Mouse (Mus musculus) small intestine, adult 2 months (tissue): ENCODE measurements around the gene Btbd8.

Source experiments
- CTCF ChIP-seq: fragments of 200-500 bp; IDR thresholded peaks from 2 replicates; pipeline ENCODE4 v1.5.1; 2012; ENCODE audit warnings: low read depth, mild to moderate bottlenecking, control low read depth, inconsistent platforms, low read length, moderate library complexity, mixed read lengths; ENCODE audit not compliant: insufficient replicate concordance, insufficient read length; ENCODE audit errors: extremely low read depth
- POLR2A ChIP-seq: fragments of 200-500 bp; IDR thresholded peaks from 2 replicates; pipeline ENCODE4 v1.6.1; 2012; ENCODE audit warnings: low read depth, mild to moderate bottlenecking, control low read depth, inconsistent platforms, low read length, moderate library complexity

- no peak for TF ChIP-seq CTCF
- no peak for TF ChIP-seq POLR2A
These were observed 28.7 kb downstream of the Btbd8 start for GRCm38 (mm10) chr5:107466501-107466900.
